Mouse (Mus musculus) lung, adult 2 months (tissue): ENCODE results near the gene Cpped1.

ENCODE experiments used
- CTCF ChIP-seq: fragments of 200-500 bp; IDR thresholded peaks from 2 replicates; pipeline ENCODE4 v1.5.1; 2011; ENCODE audit warnings: mild to moderate bottlenecking, low read length, control low read depth; ENCODE audit not compliant: insufficient read depth
- POLR2A ChIP-seq: fragments of 200-500 bp; IDR thresholded peaks from 2 replicates; pipeline ENCODE4 v1.6.1; 2011; ENCODE audit warnings: low read depth, mild to moderate bottlenecking, control low read depth, low read length, borderline replicate concordance; ENCODE audit errors: extremely low read depth

- TF ChIP-seq CTCF (no peak), POLR2A (no peak)
Observed at GRCm38 (mm10) chr16:11896411-11896810, 12.8 kb downstream of the Cpped1 start.
